Mouse (Mus musculus) stomach, embryonic 14.5 days (tissue): ENCODE data around the gene Rad50. TPM values are rescaled to one million over a fixed set of nuclear protein-coding genes. Genes with fewer than 3 reads are reported as not detected.

Experiments
- ATAC-seq: fragments of 200-750 bp; cut with Nextera tagmentation; 2 replicates; pipeline ENCODE4 v1.8.0; 2017; ENCODE audit warnings: low read depth, moderate TSS enrichment; ENCODE audit not compliant: insufficient number of reproducible peaks, insufficient read depth, low FRiP score
- H3K27ac ChIP-seq: fragments of 300-500 bp; sonication (generic); 2 replicates; pipeline ENCODE4 v1.5.1; 2014; ENCODE audit warnings: mild to moderate bottlenecking, low read length, moderate library complexity, mixed read lengths
- H3K27me3 ChIP-seq: fragments of 300-500 bp; sonication (generic); 2 replicates; pipeline ENCODE4 v1.6.1; 2014; ENCODE audit warnings: low read length, control low read depth, mixed read lengths; ENCODE audit not compliant: control insufficient read depth, insufficient read depth
- H3K36me3 ChIP-seq: fragments of 300-500 bp; sonication (generic); 2 replicates; pipeline ENCODE4 v1.6.1; 2014; ENCODE audit warnings: mild to moderate bottlenecking, control low read depth, low read length, moderate library complexity, mixed read lengths; ENCODE audit not compliant: control insufficient read depth, insufficient read depth
- H3K4me1 ChIP-seq: fragments of 300-500 bp; sonication (generic); 2 replicates; pipeline ENCODE4 v1.6.1; 2014; ENCODE audit warnings: low read length, control low read depth, mixed read lengths; ENCODE audit not compliant: control insufficient read depth, insufficient read depth
- H3K4me2 ChIP-seq: fragments of 300-500 bp; sonication (generic); replicated peaks from 2 replicates; pipeline ENCODE4 v1.6.1; 2014; ENCODE audit warnings: low read depth, low read length, control low read depth
- H3K4me3 ChIP-seq: fragments of 300-500 bp; sonication (generic); 2 replicates; pipeline ENCODE4 v1.5.1; 2014; ENCODE audit warnings: low read depth, low read length, control low read depth
- H3K9ac ChIP-seq: fragments of 300-500 bp; sonication (generic); replicated peaks from 2 replicates; pipeline ENCODE4 v1.6.1; 2014; ENCODE audit warnings: low read depth, mild to moderate bottlenecking, control low read depth, low read length, moderate library complexity, mixed read lengths
- H3K9me3 ChIP-seq: fragments of 300-500 bp; sonication (generic); 2 replicates; pipeline ENCODE4 v1.6.1; 2016; ENCODE audit warnings: low read depth, low read length, control low read depth; ENCODE audit not compliant: control insufficient read depth
- WGBS: fragments of 180-500 bp; shearing (Covaris S2); extraction: QIAGEN DNeasy Blood & Tissue Kit; methylation state at CpG from one replicate; pipeline ENCODE4 v1.1.7; 2014; 5-methylcytosine and 5-hydroxymethylcytosine counted together
- polyA plus RNA-seq: library from polyadenylated mRNA; unstranded; fragments of >200 nt; fragmentation: Nextera tagmentation; extraction: Ambion mirVana; gene quantifications from 2 replicates; pipeline ENCODE4 v1.2.1, GENCODE M21; 2014

Rad50 gene
- polyA plus RNA-seq, 1 experiment from 2014 or later = 28.9 TPM

DNA sequence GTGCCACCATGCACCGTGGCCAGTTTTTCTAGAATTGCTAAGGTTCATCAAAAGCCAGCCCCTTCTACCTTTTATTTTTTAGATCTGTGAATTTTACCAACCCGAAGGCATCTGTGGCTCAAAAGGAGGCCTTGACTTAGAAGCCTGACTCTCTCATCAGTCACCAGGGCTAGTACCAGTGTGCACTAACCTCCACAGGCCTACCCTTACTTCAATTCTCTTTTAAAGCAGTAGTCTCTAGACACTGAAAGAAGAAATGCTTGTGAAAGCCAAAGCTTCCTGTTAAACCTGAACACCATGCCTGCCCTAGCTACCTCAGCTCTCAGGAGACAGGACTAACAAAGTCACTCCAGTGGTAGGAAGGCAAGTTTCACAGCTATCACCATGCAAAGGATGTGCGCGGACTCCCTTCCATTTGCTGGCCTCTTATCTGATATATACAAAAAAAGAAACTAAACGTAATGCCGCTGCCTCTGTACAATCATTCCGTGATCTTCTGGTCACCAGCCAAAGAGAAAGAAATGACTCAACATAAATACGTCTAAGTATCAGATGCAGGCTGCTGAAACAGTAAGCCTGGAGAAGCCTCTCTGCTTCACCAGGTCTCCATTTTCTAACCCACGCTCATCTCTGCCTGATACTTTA lies 50.4 kb downstream of the Rad50 start:
- Histone ChIP-seq H3K27ac (no peak overlapping the region), H3K4me2 (no peak overlapping the region), H3K9me3 (no peaks in the 10 kb centered on the region), H3K4me3 (no peak overlapping the region), H3K36me3 (peaks cover 14% of the 10 kb centered on the region), H3K27me3 (no peaks in the 10 kb centered on the region), H3K9ac (no peak overlapping the region), H3K4me1 (no peaks in the 10 kb centered on the region)
- WGBS = 75% methylated on average over 9 of the region's 9 CpGs
- no peak for ATAC-seq

DNA sequence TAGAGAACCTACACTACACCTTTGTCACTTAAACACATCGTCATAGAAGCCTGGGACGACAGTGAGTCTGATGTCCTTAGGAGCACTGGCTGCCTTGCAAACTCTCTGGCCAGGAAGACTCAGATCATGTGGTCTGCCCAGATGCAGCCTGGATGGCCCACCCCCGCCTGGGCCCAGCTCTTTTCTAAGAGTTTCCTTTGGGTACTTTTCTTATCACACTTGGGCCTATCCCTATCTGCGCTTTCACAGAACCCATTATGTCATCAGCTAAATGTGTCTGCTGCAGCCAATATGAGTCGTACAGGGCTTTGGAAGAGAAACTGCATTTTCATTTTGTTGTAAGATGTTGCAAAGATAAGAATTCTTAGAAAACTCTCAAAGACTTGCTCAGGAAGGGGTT lies 52.1 kb downstream of the Rad50 start:
- H3K9me3 ChIP-seq = no peaks in the 10 kb centered on the region
- no peak overlapping the region for H3K4me3 ChIP-seq
- no peak overlapping the region for H3K9ac ChIP-seq
- WGBS = 76% methylated on average over 5 of the region's 5 CpGs
- no peak overlapping the region for H3K4me2 ChIP-seq
- no peak for ATAC-seq
- H3K4me1 ChIP-seq = no peaks in the 10 kb centered on the region
- peaks cover 27% of the 10 kb centered on the region for H3K36me3 ChIP-seq
- H3K27me3 ChIP-seq = no peaks in the 10 kb centered on the region
- no peak overlapping the region for H3K27ac ChIP-seq

- Histone ChIP-seq H3K4me3 (no peak overlapping the region), H3K27me3 (no peaks in the 10 kb centered on the region), H3K4me2 (no peak overlapping the region), H3K4me1 (no peaks in the 10 kb centered on the region), H3K27ac (no peak overlapping the region), H3K9me3 (no peaks in the 10 kb centered on the region), H3K36me3 (peaks cover 31% of the 10 kb centered on the region), H3K9ac (no peak overlapping the region)
- ATAC-seq = no peak
- WGBS = 95% methylated on average over 2 of the region's 2 CpGs
These were observed 54.7 kb downstream of the Rad50 start for GRCm38 (mm10) chr11:53652427-53652826.

DNA sequence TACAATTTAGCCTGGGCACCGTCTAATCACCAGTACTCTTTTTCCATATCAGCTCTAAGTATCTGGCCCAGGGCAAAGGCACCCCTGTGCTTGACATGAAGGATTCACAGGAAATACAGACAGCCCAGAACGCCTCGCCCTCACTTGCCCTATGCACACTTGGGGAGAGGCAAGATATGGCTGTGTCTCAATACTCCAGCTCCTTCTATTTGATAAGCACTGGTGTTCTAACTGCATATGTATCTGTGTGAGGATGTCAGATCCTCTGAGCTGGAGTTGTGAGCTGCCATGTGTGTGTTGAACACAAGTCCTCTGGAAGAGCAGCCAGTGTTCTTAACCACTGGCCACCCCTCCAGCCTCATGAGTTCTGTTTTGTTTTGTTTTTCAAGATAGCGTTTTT lies 55.7 kb downstream of the Rad50 start:
- Histone ChIP-seq H3K4me2 (no peak overlapping the region), H3K36me3 (peaks cover 31% of the 10 kb centered on the region)
- 86% methylated on average over 4 of the region's 4 CpGs for WGBS

DNA sequence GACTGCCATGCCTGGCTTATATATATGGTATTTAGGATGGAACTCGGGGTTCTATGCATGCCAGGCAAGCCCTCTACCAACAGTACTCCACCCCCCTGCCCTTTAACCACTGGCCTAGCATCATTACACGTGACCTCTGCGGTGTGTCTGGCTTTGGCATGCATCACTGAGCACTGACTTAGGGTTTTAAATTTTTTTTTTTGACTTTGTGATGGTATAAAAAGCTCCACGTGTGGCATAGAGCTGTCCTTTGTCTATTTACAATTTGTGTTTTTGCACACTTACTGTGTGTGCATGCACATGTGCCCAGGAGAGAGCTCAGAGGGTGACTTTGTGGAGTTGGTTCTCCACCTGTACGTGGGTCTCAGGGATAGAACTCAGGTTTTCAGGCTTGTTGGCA lies 63.1 kb downstream of the Rad50 start:
- H3K27me3 ChIP-seq = no peaks in the 10 kb centered on the region
- no peaks in the 10 kb centered on the region for H3K9me3 ChIP-seq
- no peaks in the 10 kb centered on the region for H3K4me1 ChIP-seq
- no peak for ATAC-seq
- no peaks in the 10 kb centered on the region for H3K36me3 ChIP-seq
- no peak overlapping the region for H3K4me3 ChIP-seq
- WGBS = 82% methylated on average over 5 of the region's 5 CpGs
- no peak overlapping the region for H3K4me2 ChIP-seq
- H3K9ac ChIP-seq = no peak overlapping the region
- H3K27ac ChIP-seq = no peak overlapping the region

More for the DNA sequence above, 55.7 kb downstream of the Rad50 start:
- Histone ChIP-seq H3K27me3 (no peaks in the 10 kb centered on the region), H3K9me3 (no peaks in the 10 kb centered on the region), H3K27ac (no peak overlapping the region), H3K9ac (no peak overlapping the region), H3K4me1 (no peaks in the 10 kb centered on the region), H3K4me3 (no peak overlapping the region)
- no peak for ATAC-seq

DNA sequence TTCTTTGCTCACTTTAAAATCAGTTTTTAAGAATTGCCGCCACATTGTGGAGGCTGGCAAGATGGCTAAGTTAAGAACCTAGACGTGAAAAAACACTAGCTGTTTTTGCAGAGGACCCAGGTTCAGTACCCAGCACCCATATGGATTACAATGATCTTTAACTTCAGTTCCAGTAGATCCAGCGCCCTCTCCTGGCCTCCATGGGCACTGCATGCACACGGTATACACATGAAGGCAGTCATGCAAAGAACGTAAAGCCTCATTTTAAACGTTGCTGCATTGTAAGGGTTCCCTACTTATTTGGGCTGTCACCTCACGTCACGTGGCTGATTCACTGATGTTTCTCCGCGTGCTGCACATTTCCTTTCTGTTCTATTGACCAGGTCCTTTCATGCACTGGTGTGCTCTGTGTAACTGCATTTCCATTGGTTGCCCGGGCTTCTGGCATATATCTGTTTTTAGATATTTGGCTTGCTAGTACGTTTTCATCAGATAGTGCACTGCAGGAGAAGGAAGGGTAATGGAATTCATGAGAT lies 64.3 kb downstream of the Rad50 start:
- no peak overlapping the region for H3K4me3 ChIP-seq
- WGBS = 70% methylated on average over 12 of the region's 12 CpGs
- H3K36me3 ChIP-seq = no peaks in the 10 kb centered on the region
- no peak overlapping the region for H3K9ac ChIP-seq
- no peak for ATAC-seq
- H3K27ac ChIP-seq = no peak overlapping the region
- no peaks in the 10 kb centered on the region for H3K27me3 ChIP-seq
- no peaks in the 10 kb centered on the region for H3K9me3 ChIP-seq
- H3K4me1 ChIP-seq = no peaks in the 10 kb centered on the region
- H3K4me2 ChIP-seq = no peak overlapping the region

- ATAC-seq = no peak
- no peak overlapping the region for H3K4me3 ChIP-seq
- WGBS = 74% methylated on average over 10 of the region's 10 CpGs
These were observed 69.3 kb downstream of the Rad50 start for GRCm38 (mm10) chr11:53637803-53638260.

GRCm38 (mm10) chr11:53637046-53637802 lies 69.9 kb downstream of the Rad50 start:
- ATAC-seq = no peak
- no peak overlapping the region for H3K4me2 ChIP-seq
- H3K9ac ChIP-seq = no peak overlapping the region
- WGBS = 18% methylated on average over 21 of the region's 21 CpGs
- no peak overlapping the region for H3K4me3 ChIP-seq
- H3K27me3 ChIP-seq = 0 out of 2 replicates have a peak, but pooled peaks cover 2% of the 10 kb centered on the region
- H3K9me3 ChIP-seq = no peaks in the 10 kb centered on the region
- no peaks in the 10 kb centered on the region for H3K36me3 ChIP-seq
- peaks cover 8% of the 10 kb centered on the region; the same call in 1 of the 2 replicates for H3K4me1 ChIP-seq
- H3K27ac ChIP-seq = no peak overlapping the region

More at GRCm38 (mm10) chr11:53637803-53638260, 69.3 kb downstream of the Rad50 start:
- no peaks in the 10 kb centered on the region for H3K36me3 ChIP-seq
- no peak overlapping the region for H3K9ac ChIP-seq
- H3K27me3 ChIP-seq = 0 out of 2 replicates have a peak, but pooled peaks cover 2% of the 10 kb centered on the region
- no peaks in the 10 kb centered on the region for H3K9me3 ChIP-seq
- H3K4me1 ChIP-seq = peaks cover 8% of the 10 kb centered on the region; the same call in 1 of the 2 replicates
- H3K4me2 ChIP-seq = no peak overlapping the region
- H3K27ac ChIP-seq = no peak overlapping the region
